Mouse (Mus musculus) liver, postnatal 0 days (tissue): Measurements from ENCODE around the gene Atp1a1. TPM values are rescaled to one million over a fixed set of nuclear protein-coding genes. Genes with fewer than 3 reads are reported as not detected.

Experiments
- ATAC-seq: fragments of 200-750 bp; cut with Nextera tagmentation; 2 replicates; pipeline ENCODE4 v1.8.0; 2017; ENCODE audit warnings: mild to moderate bottlenecking, moderate library complexity
- DNase-seq: peaks from one replicate; pipeline ENCODE4 v3.0.0-alpha.2; 2016
- H3K27ac ChIP-seq: fragments of 300-500 bp; sonication (generic); 2 replicates; pipeline ENCODE4 v1.5.1; 2014; ENCODE audit warnings: antibody characterized with exemption, moderate library complexity, mild to moderate bottlenecking, low read depth
- H3K27me3 ChIP-seq: fragments of 300-500 bp; sonication (generic); 2 replicates; pipeline ENCODE4 v1.6.1; 2014; ENCODE audit warnings: low read length, control low read depth, mixed read lengths; ENCODE audit not compliant: insufficient read depth
- H3K36me3 ChIP-seq: fragments of 300-500 bp; sonication (generic); replicated peaks from 2 replicates; pipeline ENCODE4 v1.6.1; 2014; ENCODE audit warnings: mild to moderate bottlenecking, control low read depth, low read length, moderate library complexity, mixed read lengths; ENCODE audit not compliant: insufficient read depth
- H3K4me1 ChIP-seq: fragments of 300-500 bp; sonication (generic); 2 replicates; pipeline ENCODE4 v1.6.1; 2014; ENCODE audit warnings: antibody characterized with exemption, mild to moderate bottlenecking, control low read depth; ENCODE audit not compliant: insufficient read depth
- H3K4me2 ChIP-seq: fragments of 300-500 bp; sonication (generic); 2 replicates; pipeline ENCODE4 v1.6.1; 2014; ENCODE audit warnings: low read depth, mild to moderate bottlenecking, low read length, moderate library complexity, mixed read lengths
- H3K4me3 ChIP-seq: fragments of 300-500 bp; sonication (generic); 2 replicates; pipeline ENCODE4 v1.5.1; 2014; ENCODE audit warnings: low read depth, low read length
- H3K9ac ChIP-seq: fragments of 300-500 bp; sonication (generic); replicated peaks from 2 replicates; pipeline ENCODE4 v1.6.1; 2014; ENCODE audit warnings: mild to moderate bottlenecking, moderate library complexity
- H3K9me3 ChIP-seq: fragments of 300-500 bp; sonication (generic); 2 replicates; pipeline ENCODE4 v1.6.1; 2016; ENCODE audit warnings: mild to moderate bottlenecking, control low read depth, low read length, mixed read lengths
- CTCF ChIP-seq: sonication (generic); IDR thresholded peaks from 2 replicates; pipeline ENCODE4 v1.5.1; 2016; ENCODE audit warnings: antibody characterized with exemption, low read depth
- EP300 ChIP-seq: IDR thresholded peaks from 2 replicates; pipeline ENCODE4 v1.6.1; 2016; ENCODE audit warnings: antibody characterized with exemption, low read depth, mild to moderate bottlenecking
- WGBS: fragments of 180-500 bp; shearing (Covaris S2); extraction: QIAGEN DNeasy Blood & Tissue Kit; methylation state at CpG from one replicate; pipeline ENCODE4 v1.1.7; 2014; ENCODE audit not compliant: insufficient replicate concordance; 5-methylcytosine and 5-hydroxymethylcytosine counted together
- polyA plus RNA-seq: library from polyadenylated mRNA; unstranded; fragments of >200 nt; fragmentation: Nextera tagmentation; extraction: Ambion mirVana; gene quantifications from 2 replicates; pipeline ENCODE4 v1.2.1, GENCODE M21; 2015

Gene Atp1a1
- polyA plus RNA-seq, 1 experiment from 2014 or later = 39.3 TPM

GRCm38 (mm10) chr3:101592281-101593265, 11.9 kb downstream of the Atp1a1 start:
- no peak overlapping the region for H3K27ac ChIP-seq
- no peak overlapping the region for H3K9ac ChIP-seq
- DNase-seq (no peak), ATAC-seq (no peak)
- 88% methylated on average over 21 of the region's 21 CpGs for WGBS
- H3K27me3 ChIP-seq = no peaks in the 10 kb centered on the region
- no peak overlapping the region for H3K4me3 ChIP-seq
- no peaks in the 10 kb centered on the region for H3K9me3 ChIP-seq
- peaks cover 71% of the 10 kb centered on the region for H3K36me3 ChIP-seq
- no peak overlapping the region for H3K4me2 ChIP-seq
- no peak for TF ChIP-seq EP300
- TF ChIP-seq CTCF = no peak
- H3K4me1 ChIP-seq = peaks cover 15% of the 10 kb centered on the region

DNA sequence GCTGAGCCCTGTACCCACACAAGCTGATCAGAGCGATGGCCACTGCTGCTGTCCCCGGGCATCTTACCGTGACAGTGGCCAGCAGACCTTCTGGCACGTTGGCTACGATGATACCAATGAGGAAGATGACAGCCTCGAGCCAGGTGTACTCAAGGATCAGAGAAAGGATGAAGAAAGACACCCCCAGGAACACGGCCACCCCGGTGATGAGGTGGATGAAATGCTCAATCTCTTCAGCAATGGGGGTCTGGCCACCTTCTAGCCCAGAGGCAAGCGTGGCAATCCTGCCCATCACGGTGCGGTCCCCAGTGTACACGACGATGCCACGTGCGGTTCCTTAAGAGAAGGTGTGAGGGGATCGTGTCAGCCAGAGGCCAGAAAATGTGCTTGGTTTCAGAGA, 14.1 kb downstream of the Atp1a1 start:
- Histone ChIP-seq H3K27ac (no peak overlapping the region), H3K27me3 (no peaks in the 10 kb centered on the region), H3K4me3 (no peak overlapping the region), H3K4me2 (no peak overlapping the region), H3K4me1 (no peaks in the 10 kb centered on the region), H3K36me3 (peaks cover 92% of the 10 kb centered on the region), H3K9ac (no peak overlapping the region), H3K9me3 (no peaks in the 10 kb centered on the region)
- DNase-seq = no peak
- 93% methylated on average over 16 of the region's 16 CpGs for WGBS
- TF ChIP-seq EP300 = no peak
- TF ChIP-seq CTCF = no peak
- no peak for ATAC-seq

GRCm38 (mm10) chr3:101588299-101588698, 16.2 kb downstream of the Atp1a1 start:
- 90% methylated on average over 7 of the region's 7 CpGs for WGBS

GRCm38 (mm10) chr3:101586794-101587193, 17.7 kb downstream of the Atp1a1 start:
- no peaks in the 10 kb centered on the region for H3K4me1 ChIP-seq
- H3K4me3 ChIP-seq = no peak overlapping the region
- TF ChIP-seq EP300 (no peak), CTCF (no peak)
- no peak overlapping the region for H3K27ac ChIP-seq
- H3K4me2 ChIP-seq = no peak overlapping the region
- no peaks in the 10 kb centered on the region for H3K27me3 ChIP-seq
- H3K9ac ChIP-seq = no peak overlapping the region
- ATAC-seq (no peak), DNase-seq (no peak)
- WGBS = 95% methylated on average over 12 of the region's 12 CpGs
- peaks cover 92% of the 10 kb centered on the region for H3K36me3 ChIP-seq
- no peaks in the 10 kb centered on the region for H3K9me3 ChIP-seq

More at GRCm38 (mm10) chr3:101588299-101588698, 16.2 kb downstream of the Atp1a1 start:
- H3K9ac ChIP-seq = no peak overlapping the region
- H3K27ac ChIP-seq = no peak overlapping the region
- no peak for DNase-seq
- no peaks in the 10 kb centered on the region for H3K9me3 ChIP-seq
- peaks cover 92% of the 10 kb centered on the region for H3K36me3 ChIP-seq
- ATAC-seq = no peak
- no peak overlapping the region for H3K4me3 ChIP-seq
- H3K27me3 ChIP-seq = no peaks in the 10 kb centered on the region
- H3K4me1 ChIP-seq = no peaks in the 10 kb centered on the region
- TF ChIP-seq EP300 = no peak
- TF ChIP-seq CTCF = no peak
- no peak overlapping the region for H3K4me2 ChIP-seq

DNA sequence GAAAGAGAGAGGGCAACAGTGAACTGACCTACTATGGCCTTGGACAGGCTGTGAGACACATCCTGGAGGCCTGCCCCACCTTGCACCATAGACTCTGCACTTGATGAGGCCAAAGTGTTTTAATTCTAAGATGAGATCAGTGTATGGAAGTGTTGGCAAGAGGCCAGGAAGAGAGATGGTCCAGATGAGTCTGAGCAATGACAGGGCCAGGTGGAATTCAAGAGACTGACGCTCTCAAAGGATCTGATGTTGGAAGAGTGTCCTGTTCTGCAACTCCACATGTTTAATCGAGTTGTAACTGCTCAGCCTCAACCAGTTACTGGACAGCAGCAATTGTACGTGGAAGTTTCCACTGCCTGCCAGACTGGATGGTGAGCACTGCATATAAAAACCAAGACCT, 26.4 kb downstream of the Atp1a1 start:
- H3K9ac ChIP-seq = no peak overlapping the region
- no peak for TF ChIP-seq CTCF

DNA sequence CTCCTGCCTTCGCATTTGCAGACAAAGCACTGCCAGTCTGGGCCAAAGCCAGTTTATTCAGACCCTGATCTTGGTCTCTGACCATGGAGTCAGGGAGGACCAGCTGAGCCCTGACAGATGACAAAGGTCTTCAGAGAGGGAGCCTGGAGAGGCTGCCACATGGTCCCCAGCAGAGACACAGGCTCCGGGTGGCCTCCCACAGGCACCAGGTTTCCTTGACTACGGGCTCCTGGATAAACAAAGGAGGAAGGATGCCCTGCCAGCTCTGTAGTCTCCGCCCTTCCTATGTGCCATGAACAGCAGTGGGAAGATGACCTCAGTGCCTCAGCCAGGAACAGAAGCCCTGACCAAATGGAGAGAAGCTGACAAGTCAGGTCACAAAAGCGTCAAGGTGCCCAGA, 27.1 kb downstream of the Atp1a1 start:
- no peak for TF ChIP-seq EP300
- Histone ChIP-seq H3K4me1 (no peaks in the 10 kb centered on the region), H3K4me3 (no peak overlapping the region), H3K27me3 (no peaks in the 10 kb centered on the region), H3K36me3 (peaks cover 68% of the 10 kb centered on the region), H3K9me3 (no peaks in the 10 kb centered on the region), H3K27ac (no peak overlapping the region), H3K4me2 (no peak overlapping the region), H3K9ac (no peak overlapping the region)
- WGBS = 76% methylated on average over 5 of the region's 5 CpGs
- DNase-seq = no peak
- ATAC-seq = no peak

More for the DNA sequence above, 26.4 kb downstream of the Atp1a1 start:
- H3K36me3 ChIP-seq = peaks cover 76% of the 10 kb centered on the region
- no peak overlapping the region for H3K27ac ChIP-seq
- no peaks in the 10 kb centered on the region for H3K9me3 ChIP-seq
- WGBS = 83% methylated on average over 3 of the region's 3 CpGs
- H3K4me3 ChIP-seq = no peak overlapping the region
- no peak overlapping the region for H3K4me2 ChIP-seq
- no peak for DNase-seq
- H3K27me3 ChIP-seq = no peaks in the 10 kb centered on the region
- no peaks in the 10 kb centered on the region for H3K4me1 ChIP-seq
- no peak for ATAC-seq
